Mouse (Mus musculus) frontal cortex, postnatal 36 days (tissue): ENCODE results near the gene Myl12a.
"Not testable (repeated sequence)": the region's sequence is repeated elsewhere in the genome, so short reads cannot be mapped to it uniquely, and the experiment has no call there.

ENCODE experiments used
- DNase-seq, 2 experiments: peaks; one replicate each; pipeline ENCODE4 v3.0.0; 2022; ENCODE audit warnings: low spot score in 2 of 2

The Myl12a gene

GRCm38 (mm10) chr17:70989991-70990390, 12.7 kb downstream of the Myl12a start:
- DNase-seq: peak in 1 of 2 experiments; percentile 51

DNA sequence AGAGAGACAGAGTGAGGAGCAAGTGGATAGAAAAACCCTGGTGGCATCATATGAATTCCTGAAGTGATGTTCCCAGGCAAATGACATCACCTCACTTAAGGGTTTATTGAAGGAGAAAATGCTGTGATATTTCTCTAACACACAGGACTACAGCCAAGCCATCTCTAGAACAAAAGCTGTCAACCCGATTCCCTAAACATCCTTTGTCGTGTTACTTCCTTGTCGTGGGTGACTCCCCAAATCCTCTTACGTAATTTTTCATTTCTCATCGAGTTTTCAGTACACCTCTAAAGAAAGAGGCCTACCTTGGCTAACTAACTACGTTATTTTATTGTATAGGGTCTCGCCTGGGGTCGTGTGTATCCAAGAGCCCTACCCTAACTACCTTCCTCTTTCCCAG, 13.2 kb downstream of the Myl12a start:
- DNase-seq: no peak

GRCm38 (mm10) chr17:70988337-70988767, 14.3 kb downstream of the Myl12a start:
- DNase-seq: no peak

GRCm38 (mm10) chr17:70986831-70987660, 15.6 kb downstream of the Myl12a start:
- no peak for DNase-seq

DNA sequence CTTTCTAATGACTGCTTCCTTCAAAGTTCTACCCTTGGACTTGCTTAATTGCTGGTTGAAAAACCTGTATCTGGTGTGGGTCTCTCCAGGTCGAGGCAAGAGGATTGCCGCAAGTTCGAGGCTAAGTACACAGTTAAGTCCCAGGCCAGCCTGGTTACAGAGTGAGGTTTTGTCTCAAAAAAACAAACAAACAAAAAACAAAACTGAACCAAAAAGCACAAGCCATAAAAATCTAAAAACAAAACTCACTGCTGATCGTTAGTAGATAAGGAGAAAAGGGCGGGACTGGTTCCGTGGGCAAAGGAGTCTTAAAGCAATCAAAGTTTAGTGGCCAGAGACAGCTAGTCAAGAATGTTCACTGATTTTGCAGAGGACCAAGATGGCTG, 16.3 kb downstream of the Myl12a start:
- no peak for DNase-seq

- no peak for DNase-seq
These were observed 16.9 kb downstream of the Myl12a start for GRCm38 (mm10) chr17:70985501-70986354.

DNA sequence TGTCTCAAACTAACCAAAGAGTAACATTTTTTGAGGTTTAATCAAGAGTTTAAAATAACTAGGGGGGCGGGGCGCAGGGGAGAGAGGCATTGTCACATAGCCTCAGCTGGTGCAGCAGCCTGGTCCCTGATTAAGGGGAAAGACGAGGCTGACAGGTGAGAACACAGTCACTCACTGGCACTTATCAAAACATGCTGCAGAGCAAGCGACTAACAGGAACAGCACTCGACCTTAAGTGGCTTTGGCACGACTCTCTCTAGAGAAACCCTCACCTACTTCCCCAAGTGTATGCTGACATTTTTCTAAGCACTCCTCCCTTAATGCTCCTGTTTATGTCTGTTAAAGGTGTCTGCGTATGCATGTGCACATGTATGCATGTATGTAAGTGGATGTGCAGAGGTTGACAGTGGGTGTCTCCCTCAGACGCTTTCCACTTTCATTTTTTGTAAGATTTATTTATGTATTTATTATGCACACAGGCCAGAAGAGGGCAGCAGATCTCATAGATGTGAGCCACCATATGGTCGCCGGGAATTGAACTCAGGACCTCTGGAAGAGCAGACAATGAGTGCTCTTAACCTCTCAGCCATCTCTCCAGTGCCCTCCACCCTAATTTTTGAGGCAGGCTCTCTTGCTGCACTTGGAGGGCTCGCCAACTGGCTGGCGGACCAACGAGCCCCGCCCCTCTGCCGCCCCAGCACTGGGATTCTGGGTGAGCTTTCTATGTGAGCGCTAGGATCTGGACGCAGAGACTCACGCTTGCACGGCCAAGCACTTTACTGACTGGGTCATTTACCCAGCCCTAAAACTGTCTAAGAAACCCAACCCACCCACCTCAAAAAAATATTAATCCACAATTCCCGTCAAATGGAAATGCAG, 23.1 kb downstream of the Myl12a start:
- no peak for DNase-seq

GRCm38 (mm10) chr17:70977799-70978198, 24.9 kb downstream of the Myl12a start:
- no peak for DNase-seq

- not testable (repeated sequence) for DNase-seq
These were observed 28.6 kb downstream of the Myl12a start for GRCm38 (mm10) chr17:70974065-70974464.

- DNase-seq: no peak
These were observed 29.3 kb downstream of the Myl12a start for GRCm38 (mm10) chr17:70973398-70973797.

GRCm38 (mm10) chr17:70971206-70971605, 31.5 kb downstream of the Myl12a start:
- DNase-seq: no peak

- DNase-seq: no peak
These were observed 34.0 kb downstream of the Myl12a start for GRCm38 (mm10) chr17:70968606-70969191.

DNA sequence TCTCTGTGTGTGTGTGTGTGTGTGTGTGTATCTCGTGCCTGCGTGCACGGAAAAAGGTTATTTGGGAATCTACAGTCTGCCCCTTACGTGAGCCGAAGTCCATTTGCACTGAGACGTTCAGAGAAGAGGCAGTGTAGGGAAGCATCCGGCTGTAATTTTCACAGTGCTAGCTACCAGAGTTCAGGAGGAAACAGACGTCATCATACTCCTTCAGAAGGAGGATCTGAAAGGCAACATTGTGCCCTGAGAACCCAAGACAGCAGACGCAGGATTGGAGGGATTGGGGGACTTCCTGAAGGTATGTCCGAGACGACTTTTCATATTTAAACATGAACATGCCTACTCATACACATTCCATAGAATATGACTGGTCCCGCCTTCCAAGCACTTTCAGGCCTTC, 35.0 kb downstream of the Myl12a start:
- DNase-seq: no peak

- no peak for DNase-seq
These were observed 35.5 kb downstream of the Myl12a start for GRCm38 (mm10) chr17:70967191-70967590.

- DNase-seq: no peak
These were observed 36.6 kb downstream of the Myl12a start for GRCm38 (mm10) chr17:70966126-70966525.

DNA sequence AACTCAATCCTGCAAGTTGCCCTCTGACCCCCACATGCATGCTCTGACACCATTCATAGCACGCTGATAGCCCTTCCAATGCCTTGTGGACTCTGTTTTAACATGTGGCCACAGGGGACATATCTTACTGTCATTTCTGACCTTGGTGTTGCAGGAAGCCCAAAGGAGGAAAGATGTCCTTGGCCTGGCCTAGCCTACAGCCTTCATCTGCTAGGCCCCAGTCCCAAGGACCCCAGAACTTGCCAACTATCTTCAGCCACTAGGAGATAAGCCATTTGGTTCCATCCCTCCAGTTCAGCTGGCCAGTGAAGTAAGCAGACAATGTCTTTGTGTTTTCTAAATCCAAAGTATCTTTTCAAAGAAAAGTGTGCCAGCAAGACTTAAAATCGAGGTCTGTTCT, 37.4 kb downstream of the Myl12a start:
- DNase-seq: no peak

DNA sequence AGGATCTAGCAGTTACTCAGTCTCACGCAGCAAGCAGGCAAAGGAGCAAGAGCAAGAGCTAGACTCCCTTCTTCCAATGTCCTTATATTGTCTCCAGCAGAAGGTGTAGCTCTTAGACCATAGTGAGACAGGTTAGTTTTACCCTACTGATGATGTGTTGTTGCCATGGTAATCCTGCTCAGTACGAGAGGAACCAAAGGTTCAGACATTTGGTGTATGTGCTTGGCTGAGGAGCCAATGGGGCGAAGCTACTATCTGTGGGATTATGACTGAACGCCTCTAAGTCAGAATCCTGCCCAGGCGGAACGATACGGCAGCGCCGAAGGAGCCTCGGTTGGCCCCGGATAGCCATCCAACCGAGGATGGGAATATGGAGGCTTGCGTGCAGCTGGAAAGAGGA, 39.1 kb downstream of the Myl12a start:
- DNase-seq: peak; percentile 99 to 100

DNA sequence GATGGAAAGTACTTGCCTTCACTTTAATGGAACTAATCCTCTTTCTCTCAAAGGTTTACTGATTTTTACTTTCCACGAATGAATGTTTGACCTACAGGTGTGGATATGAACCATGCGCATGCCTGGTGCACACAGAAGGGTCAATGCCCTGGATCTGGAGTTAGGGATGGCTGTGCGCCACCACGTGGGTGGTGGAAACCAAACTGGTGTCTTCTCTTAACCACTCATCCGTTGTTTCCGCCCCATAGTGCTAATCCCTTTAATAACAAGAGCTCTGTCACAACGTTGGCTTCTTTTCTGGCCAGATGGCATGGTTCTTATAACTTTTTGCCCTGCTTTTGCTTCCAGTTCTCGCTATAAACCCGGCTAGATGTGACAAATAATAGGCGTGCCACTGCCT, 51.4 kb downstream of the Myl12a start:
- no peak for DNase-seq

- no peak for DNase-seq
These were observed 53.5 kb downstream of the Myl12a start for GRCm38 (mm10) chr17:70949171-70949570.

DNA sequence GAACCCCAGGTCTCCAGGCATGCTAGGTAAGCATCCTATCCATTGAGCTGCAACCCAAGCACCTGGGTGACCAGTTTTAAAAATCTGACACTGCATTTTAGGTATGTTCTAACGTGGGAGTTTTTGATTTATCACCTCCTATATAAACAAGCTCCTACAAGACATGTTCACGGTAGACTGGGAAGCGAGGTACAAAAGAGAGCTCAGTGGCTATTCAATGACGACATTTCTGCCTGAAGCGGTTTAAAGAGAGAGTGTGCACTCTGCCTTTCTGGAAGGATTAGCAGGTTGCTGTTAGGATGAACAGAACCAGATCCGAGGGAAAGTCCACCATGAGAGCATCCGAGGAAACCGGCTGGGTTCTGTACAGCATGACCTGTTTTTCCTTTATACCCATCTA, 54.0 kb downstream of the Myl12a start:
- DNase-seq: no peak

DNA sequence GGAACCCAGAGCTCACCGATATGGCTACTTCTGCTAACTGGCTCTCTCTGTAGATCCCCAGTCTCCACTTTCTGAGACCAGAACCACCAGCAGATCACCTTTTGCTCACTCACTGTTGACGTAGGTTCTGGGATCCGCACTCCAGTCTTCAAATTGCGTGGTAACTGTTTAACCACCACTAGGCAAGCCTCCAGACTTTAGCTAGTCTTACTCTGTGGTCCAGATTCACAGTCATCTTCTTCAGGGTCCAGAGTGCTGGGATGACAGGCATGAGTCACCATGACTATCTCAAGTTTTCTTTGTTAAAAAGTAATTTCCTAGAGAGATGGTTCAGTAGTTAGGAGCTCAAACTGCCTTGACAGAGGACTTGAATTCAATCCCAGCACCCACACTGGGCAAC, 58.9 kb downstream of the Myl12a start:
- DNase-seq: no peak
